Mouse (Mus musculus) gastrocnemius, adult 2 months (tissue): ENCODE measurements around the gene Tmem80. TPM values are rescaled to one million over a fixed set of nuclear protein-coding genes. Genes with fewer than 3 reads are reported as not detected.

Source experiments
- DNase-seq: peaks from one replicate; pipeline ENCODE4 v3.0.0; 2022
- H3K27ac ChIP-seq: fragments of 200-600 bp; 2 replicates; pipeline ENCODE4 v1.8.1; 2022; ENCODE audit warnings: mild to moderate bottlenecking
- H3K4me3 ChIP-seq: fragments of 200-600 bp; 2 replicates; pipeline ENCODE4 v1.8.1; 2022; ENCODE audit warnings: mild to moderate bottlenecking, moderate library complexity
- CTCF ChIP-seq: fragments of 200-600 bp; IDR thresholded peaks from 2 replicates; pipeline ENCODE4 v1.8.1; 2022; ENCODE audit warnings: antibody characterized with exemption, mild to moderate bottlenecking, moderate library complexity
- intact Hi-C: fragments of 180-260 bp; cut with DNase I; formaldehyde crosslinking; loops from one replicate; pipeline ENCODE4 v1.15.1; 2025
- long read RNA-seq, 2 experiments: library from polyadenylated mRNA; stranded (forward); transcript quantifications; one replicate each; pipeline ENCODE4 v2.0.0; 2021
- total RNA-seq, 2 experiments: library from RNA; stranded (reverse); gene quantifications; 2 replicates each; pipeline ENCODE4 v1.2.3; 2021

The Tmem80 gene
- total RNA-seq: 10 to 100 TPM; 11.5 to 16.9 TPM
- long read RNA-seq, experiment 1, partial matches to known transcripts: 1 of 9 reads
- long read RNA-seq, experiment 1, other reads (novel, unspliced or antisense): 4 of 9 reads
- long read RNA-seq, experiment 2, partial matches to known transcripts: 0 of 7 reads
- long read RNA-seq, experiment 2, other reads (novel, unspliced or antisense): 2 of 7 reads

DNA sequence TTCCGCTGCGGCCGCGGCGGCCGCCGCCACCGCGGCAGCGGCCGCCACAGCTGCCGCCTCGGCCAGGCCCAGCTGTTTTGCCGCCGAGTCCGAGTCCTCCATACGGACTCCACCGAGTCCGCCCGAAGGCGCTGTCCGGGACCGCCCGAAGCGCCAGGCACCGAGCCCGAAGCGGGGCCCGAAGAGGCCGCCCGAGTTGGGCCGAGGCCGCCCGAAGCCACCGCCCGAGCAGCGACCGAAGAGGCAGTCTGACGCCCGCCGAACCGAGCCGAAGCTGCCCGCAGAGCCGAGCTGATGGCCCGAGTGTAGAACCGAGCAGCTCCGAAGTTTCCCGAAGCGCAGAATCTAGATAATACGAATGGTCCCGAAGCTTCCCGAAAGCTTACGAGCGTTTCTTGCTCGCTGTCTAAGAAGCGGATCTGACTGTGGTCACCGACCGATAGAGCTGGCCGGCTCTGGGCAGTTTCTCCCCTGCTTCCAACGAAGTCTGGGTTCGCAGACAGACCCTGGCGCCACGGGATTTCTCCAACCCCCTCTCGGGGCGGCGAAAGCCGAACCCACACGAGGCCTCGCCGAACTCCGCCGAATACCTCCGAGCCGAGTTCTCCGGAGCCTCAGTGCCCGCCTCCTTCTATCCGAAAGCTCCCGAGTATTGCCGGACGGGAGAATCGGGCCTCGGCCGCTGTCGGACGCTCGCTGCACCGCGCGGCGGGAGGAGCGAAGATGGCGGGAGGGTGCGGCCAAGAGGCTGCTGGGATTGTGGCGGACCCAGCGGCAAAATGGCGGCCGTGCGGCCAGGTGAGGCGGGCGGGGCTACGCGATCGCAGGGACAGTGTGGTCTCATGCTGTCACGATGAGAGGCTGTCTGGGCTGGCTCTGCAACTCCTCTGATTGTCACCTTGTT, at the start of gene Tmem80, which contains the start of gene Deaf1:
Tmem80 (plus strand) TSS at position 271 of the 904 bp plus-strand sequence.
Deaf1 (minus strand) TSS at position 222 of the 904 bp plus-strand sequence.
- intact Hi-C loops: no loop called here
- DNase-seq: peak; percentile 100
- no peak for TF ChIP-seq CTCF
- Histone ChIP-seq H3K27ac (peak within 1 kb of the TSS; percentile 98), H3K4me3 (peak within 1 kb of the TSS; percentile 93)

DNA sequence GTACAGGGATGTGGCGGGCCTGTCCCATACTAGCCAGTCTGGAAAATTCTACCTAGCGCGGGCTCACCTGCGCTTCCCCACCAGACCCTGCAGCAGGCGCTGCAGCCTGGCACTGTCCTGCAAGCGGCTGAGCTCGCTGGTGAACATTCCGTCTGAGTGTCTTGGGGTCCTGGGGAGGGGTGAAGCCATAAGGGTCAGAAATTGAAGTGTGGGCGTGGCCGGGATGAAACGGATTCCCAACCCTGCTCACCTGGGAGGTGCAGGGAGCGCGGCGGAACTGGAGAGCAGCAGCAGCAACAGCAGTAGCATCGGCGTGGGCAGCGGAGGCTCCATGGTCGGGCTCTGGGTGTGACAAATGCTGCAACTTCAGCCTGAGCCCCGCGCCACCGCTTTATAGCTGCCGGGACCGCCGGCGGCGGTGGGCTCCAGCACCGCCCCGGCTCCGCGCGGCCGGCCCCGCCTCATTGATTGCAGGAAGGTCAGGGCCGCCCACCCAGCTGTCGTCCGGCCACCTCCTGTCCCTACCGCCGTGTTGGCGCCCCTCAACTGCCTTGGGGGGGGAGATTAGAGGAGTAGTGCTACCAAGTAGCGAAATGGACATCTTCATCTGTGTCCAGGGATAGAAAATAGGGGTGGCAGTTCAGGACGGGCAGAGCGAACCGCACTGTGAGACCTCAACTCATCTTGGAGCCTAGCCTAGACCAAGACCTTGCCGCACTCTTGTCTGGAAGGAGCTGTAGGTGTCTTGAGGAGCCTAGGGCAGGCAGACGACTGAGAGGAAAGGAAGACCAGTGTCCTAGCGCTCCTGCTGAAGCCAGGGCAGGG, 48.6 kb upstream of the Tmem80 start, which contains the start of gene Sct:
Sct (minus strand) TSS at position 368 of the 825 bp plus-strand sequence.
- Histone ChIP-seq H3K4me3 (peak within 1 kb of the TSS; percentile 65), H3K27ac (no peak within 1 kb of the TSS)
- peak; percentile 40; the same call in 1 of the 2 replicates for TF ChIP-seq CTCF
- intact Hi-C loops: no loop called here
- no peak for DNase-seq

- H3K4me3 ChIP-seq: no peak overlapping the region
- intact Hi-C loops: no loop called here
- DNase-seq: no peak
- no peak overlapping the region for H3K27ac ChIP-seq
- TF ChIP-seq CTCF: no peak
Measured at GRCm38 (mm10) chr7:141281442-141281841, 46.1 kb upstream of the Tmem80 start.

DNA sequence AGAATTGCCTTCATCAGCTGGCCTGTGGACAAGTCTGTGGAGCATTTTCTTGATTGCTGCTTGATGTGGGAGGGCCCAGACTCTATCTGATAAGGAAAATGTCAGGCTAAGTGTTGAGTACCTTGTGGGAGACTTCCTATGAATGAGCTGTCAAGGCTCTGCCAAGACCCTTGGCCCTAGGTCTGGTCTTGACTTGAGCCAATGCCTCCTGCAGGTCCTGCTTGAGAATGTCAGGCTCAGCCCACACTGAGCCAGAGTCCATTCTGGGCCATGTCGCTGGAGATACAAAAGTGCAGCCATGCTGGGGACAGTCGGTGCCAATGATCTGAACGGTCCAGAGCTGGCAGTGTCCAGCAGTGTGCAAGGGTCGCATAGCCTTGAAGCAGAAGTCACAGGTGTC, 44.8 kb upstream of the Tmem80 start:
- Histone ChIP-seq H3K27ac (no peak overlapping the region), H3K4me3 (no peak overlapping the region)
- intact Hi-C loops: no loop called here
- TF ChIP-seq CTCF: no peak
- DNase-seq: no peak

DNA sequence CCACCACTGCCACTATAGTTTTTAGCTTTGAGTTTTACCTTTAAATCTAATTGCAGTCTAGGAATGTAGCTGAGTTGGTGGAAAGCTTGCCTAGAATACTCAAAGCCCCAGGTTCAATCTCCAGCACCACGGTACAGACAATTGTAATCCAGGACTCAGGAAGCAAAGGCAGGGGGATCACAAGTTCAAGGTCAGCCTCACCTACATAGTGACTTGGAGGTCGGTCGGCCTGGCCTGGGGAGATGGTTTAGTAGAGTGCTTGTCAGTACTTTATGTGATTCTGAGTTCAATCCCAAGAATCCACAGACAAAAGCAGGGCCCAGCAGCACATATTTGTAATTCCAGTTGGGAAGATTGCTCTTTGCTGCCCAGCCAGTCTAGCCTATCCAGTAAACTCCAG, 39.5 kb upstream of the Tmem80 start:
- TF ChIP-seq CTCF: no peak
- intact Hi-C loops: no loop called here
- no peak for DNase-seq
- Histone ChIP-seq H3K4me3 (no peak overlapping the region), H3K27ac (no peak overlapping the region)

DNA sequence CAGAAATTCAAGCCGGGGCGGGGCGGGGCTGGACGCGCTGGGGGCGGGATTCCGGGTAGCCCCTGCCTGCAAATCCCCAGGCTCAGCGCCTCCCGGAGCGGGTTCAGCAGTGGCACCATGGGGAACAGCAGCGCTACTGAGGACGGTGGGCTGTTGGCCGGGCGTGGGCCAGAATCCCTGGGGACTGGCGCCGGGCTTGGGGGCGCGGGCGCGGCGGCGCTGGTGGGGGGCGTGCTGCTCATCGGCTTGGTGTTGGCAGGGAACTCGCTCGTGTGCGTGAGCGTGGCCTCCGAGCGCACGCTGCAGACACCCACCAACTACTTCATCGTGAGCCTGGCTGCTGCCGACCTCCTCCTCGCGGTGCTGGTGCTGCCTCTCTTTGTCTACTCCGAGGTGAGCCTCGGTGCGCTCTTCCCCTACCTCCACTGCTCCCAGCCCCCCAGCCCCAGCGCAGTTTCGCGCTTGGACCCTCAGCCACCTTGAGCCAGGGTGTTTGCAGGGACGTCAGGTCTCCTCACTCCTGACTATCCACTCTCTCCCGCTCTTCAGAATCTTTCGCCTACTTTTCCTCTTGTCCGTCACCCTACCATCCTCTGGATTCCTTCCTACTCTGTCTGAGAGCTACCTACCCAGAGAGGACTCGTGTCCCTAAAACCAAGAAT, 35.5 kb upstream of the Tmem80 start, which contains the start of gene Drd4:
Drd4 (plus strand) TSS at position 86 of the 662 bp plus-strand sequence.
- H3K27ac ChIP-seq: no peak within 1 kb of the TSS
- no peak for DNase-seq
- intact Hi-C loops: no loop called here
- TF ChIP-seq CTCF: no peak
- H3K4me3 ChIP-seq: peak within 1 kb of the TSS; percentile 60

DNA sequence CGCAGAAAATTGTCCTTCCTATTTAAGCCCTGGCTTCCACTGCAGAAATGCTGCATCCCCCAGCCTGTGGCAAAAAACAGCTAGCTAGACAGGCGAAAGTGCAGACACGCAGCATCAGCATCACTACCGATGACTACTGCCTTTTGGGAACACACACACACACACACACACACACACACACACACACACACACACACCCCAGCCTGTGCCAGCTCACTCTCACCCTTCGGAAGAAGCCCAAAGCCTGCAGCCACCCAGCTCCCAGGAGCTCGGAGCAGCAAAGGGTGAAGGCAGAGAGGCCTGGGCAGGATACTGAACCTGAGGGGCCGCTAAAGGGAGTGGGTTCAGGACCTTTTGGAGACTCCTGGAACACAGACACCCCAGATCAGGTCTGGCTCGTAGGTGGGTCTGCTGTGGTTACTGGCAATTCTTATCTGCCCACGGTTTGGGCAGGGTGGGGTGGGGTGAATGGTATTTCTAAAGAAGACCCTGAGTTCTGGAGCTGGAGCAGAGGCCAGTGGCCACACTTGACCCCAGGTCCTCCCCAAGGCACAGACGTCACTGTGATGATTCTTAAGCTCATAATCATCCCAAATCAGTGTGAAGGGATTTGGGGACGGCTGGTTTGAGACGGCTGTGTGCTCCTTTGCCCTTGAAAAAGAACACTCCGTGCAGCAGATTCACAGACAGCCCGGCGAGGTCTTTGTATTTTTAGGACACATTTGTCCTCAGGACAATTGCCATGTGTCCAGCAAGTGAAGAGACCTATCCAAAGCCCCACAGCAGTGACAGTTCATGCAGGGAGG, 34.8 kb upstream of the Tmem80 start:
- TF ChIP-seq CTCF: no peak
- intact Hi-C loops: no loop called here
- Histone ChIP-seq H3K4me3 (no peak overlapping the region), H3K27ac (no peak overlapping the region)
- DNase-seq: no peak

GRCm38 (mm10) chr7:141293852-141294471, 33.6 kb upstream of the Tmem80 start:
- peak overlapping the region; percentile 60 for H3K4me3 ChIP-seq
- intact Hi-C loops: no loop called here
- no peak overlapping the region for H3K27ac ChIP-seq
- peak; percentile 64 for DNase-seq
- TF ChIP-seq CTCF: peak; percentile 17; the same call in 1 of the 2 replicates

- TF ChIP-seq CTCF: no peak
- no peak for DNase-seq
- peak overlapping the region; percentile 60 for H3K4me3 ChIP-seq
- intact Hi-C loops: no loop called here
- H3K27ac ChIP-seq: no peak overlapping the region
Measured at GRCm38 (mm10) chr7:141294479-141294878, 33.1 kb upstream of the Tmem80 start.

DNA sequence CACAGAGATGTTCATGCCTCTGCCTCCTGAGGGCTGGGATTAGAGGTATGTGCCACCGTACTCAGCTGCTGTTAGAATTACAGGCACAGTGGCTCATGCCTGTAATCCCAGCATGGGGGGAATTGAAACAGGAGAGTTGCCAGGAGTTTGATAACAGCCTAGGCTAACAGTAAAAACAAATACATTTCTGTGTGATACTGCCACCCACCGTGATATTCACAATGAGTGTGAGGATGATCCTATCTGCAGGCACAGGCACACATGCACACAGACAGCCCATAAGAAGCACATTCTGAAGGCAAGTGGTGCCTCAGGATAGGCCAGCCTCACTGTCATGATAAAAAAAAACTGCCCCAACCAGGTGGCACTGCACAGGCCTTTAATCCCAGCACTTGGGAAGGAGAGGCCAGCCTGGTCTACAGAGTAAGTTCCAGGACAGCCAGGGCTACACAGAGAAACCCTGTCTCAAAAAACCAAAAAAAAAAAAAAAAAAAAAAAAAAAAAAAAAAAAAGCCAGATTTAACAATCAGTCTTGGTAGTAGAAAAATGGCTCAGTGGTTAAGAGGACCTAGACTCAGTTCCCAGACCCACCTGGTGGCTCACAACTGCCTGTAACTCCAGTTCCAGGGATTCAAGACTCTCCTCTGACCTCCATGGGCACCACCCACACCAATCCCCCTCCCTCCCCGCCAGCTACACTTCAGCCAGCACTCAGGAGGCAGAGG, 29.5 kb upstream of the Tmem80 start:
- Histone ChIP-seq H3K27ac (no peak overlapping the region), H3K4me3 (no peak overlapping the region)
- no peak for DNase-seq
- no peak for TF ChIP-seq CTCF
- intact Hi-C loops: no loop called here

- no peak for DNase-seq
- intact Hi-C loops: no loop called here
- Histone ChIP-seq H3K27ac (no peak overlapping the region), H3K4me3 (no peak overlapping the region)
- no peak for TF ChIP-seq CTCF
Measured at GRCm38 (mm10) chr7:141299175-141299574, 28.4 kb upstream of the Tmem80 start.
